Mouse (Mus musculus) cortical plate, adult 2 months (tissue): ENCODE results near the gene Slc12a3.

Source experiments
- CTCF ChIP-seq: fragments of 200-500 bp; IDR thresholded peaks from 2 replicates; pipeline ENCODE4 v1.5.1; 2011; ENCODE audit warnings: mild to moderate bottlenecking, control low read depth, low read length; ENCODE audit not compliant: insufficient read depth; ENCODE audit errors: extremely low read depth
- POLR2A ChIP-seq: fragments of 200-500 bp; IDR thresholded peaks from 2 replicates; pipeline ENCODE4 v1.6.1; 2011; ENCODE audit warnings: mild to moderate bottlenecking, low read length, control low read depth; ENCODE audit not compliant: insufficient read depth; ENCODE audit errors: extremely low read depth

DNA sequence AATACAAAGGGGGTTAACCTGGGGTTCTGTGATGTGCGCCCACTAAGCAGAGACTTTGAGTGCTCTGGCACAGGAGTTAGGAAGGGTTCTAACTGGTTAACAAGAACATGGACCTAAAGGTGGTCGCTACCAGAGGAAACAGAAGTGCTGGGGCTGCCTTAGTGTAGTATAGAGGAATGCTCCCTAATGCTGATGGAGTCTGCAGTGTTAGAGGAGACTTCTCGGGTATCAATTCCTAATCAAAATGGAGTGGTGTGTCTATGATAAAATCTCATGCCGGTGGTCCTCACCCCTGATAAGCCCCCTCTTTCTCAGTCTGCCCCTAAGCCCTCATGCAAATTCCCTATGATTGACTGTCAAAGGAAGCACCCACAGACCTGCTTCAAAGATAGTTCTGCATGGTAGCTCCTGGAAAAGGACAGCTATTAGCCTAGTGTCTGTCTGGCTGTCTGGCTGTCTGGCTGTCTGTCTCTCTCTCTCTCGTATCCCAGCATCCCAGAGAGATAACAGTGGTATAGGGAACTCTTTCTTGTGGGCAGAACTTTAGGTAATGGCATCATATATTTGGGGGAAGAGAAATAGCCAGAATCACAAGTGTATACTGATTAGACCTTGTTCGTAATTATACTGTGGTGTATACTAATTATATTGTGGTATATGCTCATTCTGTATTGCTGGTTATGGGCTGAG lies 67.0 kb downstream of the Slc12a3 start:
- TF ChIP-seq POLR2A (no peak), CTCF (no peak)
